Mouse (Mus musculus): ENCODE measurements around the gene Hoxa5. TPM values are rescaled to one million over a fixed set of nuclear protein-coding genes. Genes with fewer than 3 reads are reported as not detected.

The Hoxa5 gene
- 8.0 and 9.7 TPM in 2 replicates for polyA plus RNA-seq (2014; fragmentation: Nextera tagmentation; extraction: Ambion mirVana)

DNA sequence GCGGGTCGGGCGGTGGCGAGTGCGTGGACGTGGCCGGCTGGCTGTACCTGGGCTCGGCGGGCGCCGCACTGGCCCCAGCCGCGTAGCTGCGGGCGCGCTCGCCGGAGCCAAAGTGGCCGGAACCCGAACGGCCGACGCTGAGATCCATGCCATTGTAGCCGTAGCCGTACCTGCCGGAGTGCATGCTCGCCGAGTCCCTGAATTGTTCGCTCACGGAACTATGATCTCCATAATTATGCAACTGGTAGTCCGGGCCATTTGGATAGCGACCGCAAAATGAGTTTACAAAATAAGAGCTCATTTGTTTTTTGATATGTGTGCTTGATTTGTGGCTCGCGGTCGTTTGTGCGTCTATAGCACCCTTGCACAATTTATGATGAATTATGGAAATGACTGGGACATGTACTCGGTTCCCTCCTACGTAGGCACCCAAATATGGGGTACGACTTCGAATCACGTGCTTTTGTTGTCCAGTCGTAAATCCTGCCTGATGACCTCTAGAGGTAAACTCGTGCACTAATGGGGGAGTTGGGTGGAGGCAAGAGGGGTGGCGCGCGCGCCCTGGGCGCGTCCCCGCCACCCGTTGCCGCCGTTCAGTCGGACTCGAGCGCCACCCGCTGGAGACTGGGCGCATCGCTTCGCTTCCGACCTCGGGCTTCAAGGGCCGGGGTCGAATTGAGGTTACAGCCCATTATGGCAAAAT, at the start of gene Hoxa5:
Gene Hoxa5 (minus strand): TSS at position 538 of the 703 bp plus-strand sequence.
- Histone ChIP-seq H3K4me3 (ENCODE audit: low read depth, low read length) (peak within 1 kb of the TSS; percentile 62), H3K9ac (ENCODE audit: low read depth, low read length) (peak within 1 kb of the TSS; percentile 67), H3K27ac (ENCODE audit: low read depth, low read length) (peak within 1 kb of the TSS; percentile 65), H3K4me2 (peak within 1 kb of the TSS; percentile 73), H3K36me3 (ENCODE audit: control insufficient read depth, insufficient read depth, low read length) (no peaks in the 10 kb centered on the region), H3K4me1 (replicated peaks; ENCODE audit: control insufficient read depth, insufficient read depth, low read length) (no peaks in the 10 kb centered on the region; the same call in 1 of the 2 replicates), H3K9me3 (ENCODE audit: control insufficient read depth, low read length) (no peaks in the 10 kb centered on the region), H3K27me3 (replicated peaks; ENCODE audit: control insufficient read depth, insufficient read depth, low read length) (peaks cover 99% of the 10 kb centered on the region)
- DNase-seq (ENCODE audit: low spot score), result no peak
- no peak; the same call in 1 of the 2 replicates for ATAC-seq (replicated peaks; ENCODE audit: low FRiP score)
- whole genome bisulfite sequencing, result under 1% methylated on average over 65 of the region's 65 CpGs

- DNase-seq (ENCODE audit: low spot score) (peak; percentile 51), ATAC-seq (replicated peaks; ENCODE audit: low FRiP score) (no peak)
- Histone ChIP-seq H3K4me3 (ENCODE audit: low read depth, low read length) (peak overlapping the region; percentile 3; the same call in 1 of the 2 replicates), H3K9ac (ENCODE audit: low read depth, low read length) (no peak overlapping the region), H3K9me3 (ENCODE audit: control insufficient read depth, low read length) (no peaks in the 10 kb centered on the region), H3K27ac (ENCODE audit: low read depth, low read length) (no peak overlapping the region), H3K27me3 (replicated peaks; ENCODE audit: control insufficient read depth, insufficient read depth, low read length) (peaks cover 98% of the 10 kb centered on the region), H3K4me1 (replicated peaks; ENCODE audit: control insufficient read depth, insufficient read depth, low read length) (no peaks in the 10 kb centered on the region), H3K36me3 (ENCODE audit: control insufficient read depth, insufficient read depth, low read length) (no peaks in the 10 kb centered on the region), H3K4me2 (peak overlapping the region; percentile 26; the same call in 1 of the 2 replicates)
- 2% methylated on average over 59 of the region's 59 CpGs for WGBS
Observed at GRCm38 (mm10) chr6:52253511-52254500, 49.4 kb upstream of the Hoxa5 start.

DNA sequence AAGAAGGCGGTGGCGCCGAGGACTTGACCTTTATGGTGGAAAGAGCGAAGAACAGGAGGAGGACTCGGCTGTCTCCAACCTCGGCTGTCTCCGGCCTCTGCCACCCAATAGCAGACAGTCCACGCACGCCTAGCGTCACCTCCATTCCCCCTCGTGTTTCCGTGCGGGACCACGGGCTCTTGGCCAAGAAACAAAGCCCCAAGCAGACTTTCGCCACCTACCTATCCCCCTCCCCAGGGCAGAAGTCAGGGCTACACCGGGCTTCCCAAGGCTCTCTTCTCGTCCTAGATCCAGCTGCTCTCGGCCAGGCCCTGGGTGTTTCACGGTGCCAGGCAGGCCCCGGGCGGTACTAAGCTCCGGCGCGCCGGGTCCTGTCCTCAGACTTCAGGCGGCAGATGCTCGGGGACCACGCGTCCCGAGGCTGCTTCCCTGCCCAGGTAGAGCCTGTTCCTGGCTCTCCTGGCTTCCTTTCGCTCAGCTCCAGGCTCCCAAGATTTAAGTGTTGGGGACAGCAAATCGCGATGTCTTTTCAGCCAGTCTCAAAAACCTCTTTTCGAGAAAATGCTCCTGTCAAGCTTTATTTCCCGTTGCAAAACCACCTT, 48.5 kb upstream of the Hoxa5 start:
- DNase-seq (ENCODE audit: low spot score), result peak; percentile 51
- Histone ChIP-seq H3K4me3 (ENCODE audit: low read depth, low read length) (no peak overlapping the region), H3K4me1 (replicated peaks; ENCODE audit: control insufficient read depth, insufficient read depth, low read length) (no peaks in the 10 kb centered on the region), H3K27ac (ENCODE audit: low read depth, low read length) (no peak overlapping the region), H3K27me3 (replicated peaks; ENCODE audit: control insufficient read depth, insufficient read depth, low read length) (peaks cover 98% of the 10 kb centered on the region), H3K36me3 (ENCODE audit: control insufficient read depth, insufficient read depth, low read length) (no peaks in the 10 kb centered on the region), H3K9ac (ENCODE audit: low read depth, low read length) (no peak overlapping the region), H3K4me2 (no peak overlapping the region), H3K9me3 (ENCODE audit: control insufficient read depth, low read length) (no peaks in the 10 kb centered on the region)
- WGBS, result 3% methylated on average over 35 of the region's 35 CpGs
- no peak for ATAC-seq (replicated peaks; ENCODE audit: low FRiP score)

DNA sequence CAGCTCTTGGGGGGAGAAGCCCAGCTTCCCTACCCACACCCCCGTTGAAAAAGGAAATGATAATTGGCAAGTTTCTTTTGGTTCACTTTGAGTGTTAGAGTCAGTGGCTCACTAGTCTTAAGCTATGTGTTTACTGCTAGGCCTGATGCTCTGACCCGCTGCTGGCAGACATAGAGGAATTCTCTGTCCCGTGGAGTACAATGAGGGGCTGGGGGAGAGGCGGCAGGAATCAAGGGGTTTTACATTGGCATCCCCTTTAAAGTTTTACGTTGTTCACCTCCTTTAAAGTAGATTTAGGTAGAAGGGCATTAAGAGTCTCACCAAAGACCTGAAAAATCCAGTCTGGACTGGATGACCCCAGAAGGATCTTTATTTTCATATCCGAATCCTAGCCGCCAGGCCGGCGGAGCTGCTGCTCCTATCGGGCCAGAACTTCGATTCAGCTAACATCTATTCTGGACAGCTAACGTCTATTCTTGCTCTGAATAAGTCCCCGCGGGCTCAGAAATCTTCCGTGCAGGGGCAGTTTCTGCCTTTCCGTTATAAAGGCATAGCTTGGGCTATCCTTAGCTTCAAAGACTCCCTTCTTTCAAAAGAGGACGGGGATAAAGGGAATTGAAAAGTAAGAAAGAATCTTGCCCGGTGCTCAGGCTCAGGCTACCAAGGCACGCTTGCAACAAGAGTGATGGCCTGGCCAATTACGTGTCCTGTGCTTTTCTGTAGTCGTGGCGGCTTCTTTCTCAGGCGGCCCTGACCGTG, 47.8 kb upstream of the Hoxa5 start:
- Histone ChIP-seq H3K9me3 (ENCODE audit: control insufficient read depth, low read length) (no peaks in the 10 kb centered on the region), H3K4me2 (no peak overlapping the region), H3K9ac (ENCODE audit: low read depth, low read length) (no peak overlapping the region), H3K4me1 (replicated peaks; ENCODE audit: control insufficient read depth, insufficient read depth, low read length) (no peaks in the 10 kb centered on the region), H3K4me3 (ENCODE audit: low read depth, low read length) (no peak overlapping the region), H3K36me3 (ENCODE audit: control insufficient read depth, insufficient read depth, low read length) (no peaks in the 10 kb centered on the region), H3K27ac (ENCODE audit: low read depth, low read length) (no peak overlapping the region), H3K27me3 (replicated peaks; ENCODE audit: control insufficient read depth, insufficient read depth, low read length) (peaks cover 99% of the 10 kb centered on the region)
- ATAC-seq (replicated peaks; ENCODE audit: low FRiP score), result no peak
- peak; percentile 38 for DNase-seq (ENCODE audit: low spot score)
- WGBS, result 3% methylated on average over 24 of the region's 24 CpGs

GRCm38 (mm10) chr6:52251177-52251879, 46.9 kb upstream of the Hoxa5 start:
- Histone ChIP-seq H3K36me3 (ENCODE audit: control insufficient read depth, insufficient read depth, low read length) (no peaks in the 10 kb centered on the region), H3K27me3 (replicated peaks; ENCODE audit: control insufficient read depth, insufficient read depth, low read length) (peaks cover 100% of the 10 kb centered on the region), H3K9me3 (ENCODE audit: control insufficient read depth, low read length) (no peaks in the 10 kb centered on the region), H3K4me3 (ENCODE audit: low read depth, low read length) (no peak overlapping the region), H3K4me2 (no peak overlapping the region), H3K9ac (ENCODE audit: low read depth, low read length) (no peak overlapping the region), H3K27ac (ENCODE audit: low read depth, low read length) (no peak overlapping the region), H3K4me1 (replicated peaks; ENCODE audit: control insufficient read depth, insufficient read depth, low read length) (no peaks in the 10 kb centered on the region)
- DNase-seq (ENCODE audit: low spot score), result no peak
- WGBS, result 13% methylated on average over 7 of the region's 7 CpGs
- ATAC-seq (replicated peaks; ENCODE audit: low FRiP score), result no peak

DNA sequence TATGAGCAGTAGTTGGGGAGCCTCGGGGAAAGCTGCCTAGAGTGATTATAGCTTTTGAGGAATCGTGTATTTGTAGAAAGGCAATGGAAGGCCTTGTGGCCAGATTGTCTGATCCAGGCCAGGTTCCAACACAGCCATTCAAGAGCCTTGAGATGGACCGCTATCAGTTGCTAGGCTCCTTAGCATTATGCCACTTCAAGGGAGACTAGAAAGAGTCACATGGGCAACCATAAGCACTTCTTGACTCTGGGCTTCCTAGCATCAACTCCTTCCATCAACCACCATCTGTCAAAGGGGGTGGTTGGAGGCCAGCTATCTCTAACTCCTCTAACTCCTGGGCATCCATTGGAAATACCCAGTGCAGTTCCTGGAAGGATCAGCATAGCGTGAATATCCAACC, 45.4 kb upstream of the Hoxa5 start:
- H3K4me1 ChIP-seq (replicated peaks; ENCODE audit: control insufficient read depth, insufficient read depth, low read length), result no peaks in the 10 kb centered on the region
- no peak overlapping the region for H3K27ac ChIP-seq (ENCODE audit: low read depth, low read length)
- ATAC-seq (replicated peaks; ENCODE audit: low FRiP score) (no peak), DNase-seq (ENCODE audit: low spot score) (no peak)
- no peak overlapping the region for H3K9ac ChIP-seq (ENCODE audit: low read depth, low read length)
- no peak overlapping the region for H3K4me3 ChIP-seq (ENCODE audit: low read depth, low read length)
- no peaks in the 10 kb centered on the region for H3K36me3 ChIP-seq (ENCODE audit: control insufficient read depth, insufficient read depth, low read length)
- peaks cover 100% of the 10 kb centered on the region for H3K27me3 ChIP-seq (replicated peaks; ENCODE audit: control insufficient read depth, insufficient read depth, low read length)
- 1% methylated on average over 4 of the region's 4 CpGs for WGBS
- H3K9me3 ChIP-seq (ENCODE audit: control insufficient read depth, low read length), result no peaks in the 10 kb centered on the region
- no peak overlapping the region for H3K4me2 ChIP-seq

- no peak for ATAC-seq (replicated peaks; ENCODE audit: low FRiP score)
Observed at GRCm38 (mm10) chr6:52249415-52249738, 45.0 kb upstream of the Hoxa5 start.

More at GRCm38 (mm10) chr6:52249415-52249738, 45.0 kb upstream of the Hoxa5 start:
- H3K27me3 ChIP-seq (replicated peaks; ENCODE audit: control insufficient read depth, insufficient read depth, low read length), result peaks cover 100% of the 10 kb centered on the region
- peak overlapping the region; percentile 12; the same call in 1 of the 2 replicates for H3K4me2 ChIP-seq
- H3K36me3 ChIP-seq (ENCODE audit: control insufficient read depth, insufficient read depth, low read length), result no peaks in the 10 kb centered on the region
- no peak overlapping the region for H3K27ac ChIP-seq (ENCODE audit: low read depth, low read length)
- WGBS, result 2% methylated on average over 16 of the region's 16 CpGs
- no peaks in the 10 kb centered on the region for H3K9me3 ChIP-seq (ENCODE audit: control insufficient read depth, low read length)
- H3K4me3 ChIP-seq (ENCODE audit: low read depth, low read length), result no peak overlapping the region
- DNase-seq (ENCODE audit: low spot score), result no peak
- H3K4me1 ChIP-seq (replicated peaks; ENCODE audit: control insufficient read depth, insufficient read depth, low read length), result no peaks in the 10 kb centered on the region
- H3K9ac ChIP-seq (ENCODE audit: low read depth, low read length), result no peak overlapping the region
